Mouse (Mus musculus) brain, adult 2 months (tissue): ENCODE data around the gene Bfsp1.

Experiments
- DNase-seq: peaks from one replicate; pipeline ENCODE4 v3.0.0; 2011; ENCODE audit warnings: low read depth, low spot score

Gene Bfsp1

GRCm38 (mm10) chr2:143853447-143853846 is 9.5 kb downstream of the Bfsp1 start:
- DNase-seq = peak; percentile 22

- DNase-seq = no peak
Observed at GRCm38 (mm10) chr2:143852295-143853275, 10.4 kb downstream of the Bfsp1 start.

- peak; percentile 52 for DNase-seq
Observed at GRCm38 (mm10) chr2:143851354-143852221, 11.4 kb downstream of the Bfsp1 start.

GRCm38 (mm10) chr2:143847291-143847690 is 15.7 kb downstream of the Bfsp1 start:
- no peak for DNase-seq

GRCm38 (mm10) chr2:143846799-143847198 is 16.2 kb downstream of the Bfsp1 start:
- peak; percentile 18 for DNase-seq

GRCm38 (mm10) chr2:143844779-143845178 is 18.2 kb downstream of the Bfsp1 start:
- no peak for DNase-seq

- no peak for DNase-seq
Observed at GRCm38 (mm10) chr2:143841536-143841935, 21.4 kb downstream of the Bfsp1 start.

DNA sequence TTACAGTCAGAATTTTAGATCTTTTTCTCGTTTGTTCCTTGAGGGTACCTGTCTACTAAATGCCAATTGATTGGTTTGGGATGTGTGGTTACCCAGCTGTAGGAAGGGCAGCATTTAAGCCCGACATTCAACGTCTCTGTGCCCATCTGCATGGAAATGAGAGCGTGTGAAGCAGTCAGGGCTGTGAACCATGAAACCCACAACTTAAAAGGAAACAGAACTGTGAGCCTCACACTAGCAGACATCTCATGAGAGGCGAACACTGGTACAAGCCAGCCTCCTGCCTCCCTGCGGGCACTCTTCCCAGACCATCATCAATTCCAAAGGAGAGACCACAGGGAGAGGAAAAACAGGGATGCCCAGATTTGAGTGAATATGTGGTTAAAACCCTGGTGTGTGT is 22.1 kb downstream of the Bfsp1 start:
- no peak for DNase-seq

GRCm38 (mm10) chr2:143839458-143839857 is 23.5 kb downstream of the Bfsp1 start:
- no peak for DNase-seq

DNA sequence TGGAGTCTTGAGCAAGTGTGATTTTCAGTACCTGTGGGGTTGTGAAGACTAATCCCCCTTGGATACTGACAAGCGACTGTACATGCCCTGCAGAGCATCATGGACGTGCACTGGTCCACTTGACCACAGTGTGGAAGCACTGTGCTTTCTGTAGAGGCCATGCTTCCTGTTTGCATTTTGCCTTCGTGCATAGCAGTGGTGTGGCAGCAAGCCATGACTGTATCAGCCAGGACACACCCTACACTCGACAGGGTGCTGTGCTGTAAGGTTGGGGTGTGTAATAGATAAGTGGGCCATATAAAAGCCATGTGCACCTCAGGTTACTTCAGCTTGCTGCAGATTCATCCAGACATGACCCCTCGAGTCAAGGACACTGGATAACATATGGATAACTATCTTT is 24.3 kb downstream of the Bfsp1 start:
- no peak for DNase-seq

DNA sequence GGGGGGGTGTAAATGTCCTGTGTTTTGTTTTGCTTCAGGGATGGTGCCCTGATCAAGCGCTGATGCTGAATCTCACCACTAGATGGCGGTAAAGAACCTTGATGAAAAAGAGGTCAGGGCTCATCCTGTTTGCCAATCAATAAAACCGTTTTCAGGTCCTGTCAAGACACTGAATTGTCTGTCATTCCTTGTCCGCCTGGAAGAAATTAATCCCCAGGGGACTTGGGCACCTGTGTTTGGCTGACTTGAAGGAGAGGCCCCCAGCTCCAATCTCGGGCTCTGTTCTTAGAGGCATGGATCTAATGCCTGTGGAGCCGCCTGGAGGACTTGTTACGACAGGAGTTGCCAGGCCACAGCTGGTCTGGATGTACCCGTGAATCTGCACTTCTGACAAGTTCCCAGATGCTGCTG is 25.7 kb downstream of the Bfsp1 start:
- peak; percentile 87 for DNase-seq

DNA sequence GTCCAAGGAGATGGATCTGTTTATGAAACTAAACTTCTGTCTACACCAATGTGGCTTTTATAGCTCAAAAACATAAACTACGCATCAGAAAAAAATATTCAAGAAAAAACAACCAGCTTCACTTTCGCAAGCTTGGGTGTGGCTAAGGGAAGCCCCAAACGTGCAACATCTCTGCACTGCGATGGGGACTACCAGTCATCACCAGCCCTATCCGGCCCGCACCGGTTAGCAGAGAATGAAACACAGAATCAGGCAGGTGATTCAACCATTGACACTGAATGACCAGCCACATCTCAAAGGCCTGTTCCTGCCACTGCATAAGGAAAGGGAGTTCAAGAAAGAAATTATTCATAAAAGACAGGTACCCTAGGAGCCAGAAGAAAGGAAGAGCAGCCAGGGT is 27.2 kb downstream of the Bfsp1 start:
- DNase-seq = no peak

DNA sequence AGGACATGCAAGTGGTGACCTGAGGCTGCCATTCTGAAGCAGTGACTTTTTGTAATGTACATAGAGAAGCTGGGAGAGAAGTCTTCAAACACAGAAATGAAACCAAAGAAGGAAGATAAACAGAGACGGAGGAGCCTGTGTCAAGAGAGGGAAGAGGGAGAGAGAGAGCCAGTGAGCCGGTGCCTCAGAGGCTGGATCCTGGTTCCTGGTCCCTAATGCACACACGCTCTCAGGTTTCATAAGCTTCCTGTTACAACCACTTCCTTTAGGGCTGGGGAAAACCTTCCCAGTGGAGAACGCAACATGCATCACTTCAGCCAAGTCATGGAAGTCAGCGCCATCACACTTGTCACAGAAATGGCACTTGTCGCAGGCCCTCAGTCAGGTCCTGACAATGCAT is 28.9 kb downstream of the Bfsp1 start:
- DNase-seq = no peak

- no peak for DNase-seq
Observed at GRCm38 (mm10) chr2:143832721-143833120, 30.3 kb downstream of the Bfsp1 start.

DNA sequence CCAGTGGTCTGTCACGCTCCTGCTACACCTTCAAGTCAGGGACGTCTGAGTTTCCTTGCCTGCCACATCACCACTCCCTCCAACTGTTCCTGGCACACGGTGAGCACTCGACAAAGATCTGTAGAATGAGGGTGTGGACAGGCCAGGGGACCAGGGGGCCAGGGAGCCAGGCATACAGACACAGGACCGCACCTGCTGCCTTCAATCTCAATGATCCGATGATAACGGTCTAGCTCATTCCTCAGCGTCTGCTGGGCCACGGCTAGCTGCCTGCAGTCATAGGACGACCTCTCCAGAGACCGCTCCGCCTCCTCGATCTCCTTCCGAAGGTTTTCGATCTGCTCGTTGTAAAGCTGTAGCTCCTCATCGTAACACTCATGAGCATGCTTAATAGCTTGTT is 31.3 kb downstream of the Bfsp1 start:
- no peak for DNase-seq

GRCm38 (mm10) chr2:143813461-143813860 is 49.5 kb downstream of the Bfsp1 start:
- no peak for DNase-seq

- no peak for DNase-seq
Observed at GRCm38 (mm10) chr2:143812262-143812661, 50.7 kb downstream of the Bfsp1 start.

GRCm38 (mm10) chr2:143808789-143809188 is 54.2 kb downstream of the Bfsp1 start:
- DNase-seq = peak; percentile 23

- DNase-seq = no peak
Observed at GRCm38 (mm10) chr2:143806924-143807664, 55.9 kb downstream of the Bfsp1 start.

DNA sequence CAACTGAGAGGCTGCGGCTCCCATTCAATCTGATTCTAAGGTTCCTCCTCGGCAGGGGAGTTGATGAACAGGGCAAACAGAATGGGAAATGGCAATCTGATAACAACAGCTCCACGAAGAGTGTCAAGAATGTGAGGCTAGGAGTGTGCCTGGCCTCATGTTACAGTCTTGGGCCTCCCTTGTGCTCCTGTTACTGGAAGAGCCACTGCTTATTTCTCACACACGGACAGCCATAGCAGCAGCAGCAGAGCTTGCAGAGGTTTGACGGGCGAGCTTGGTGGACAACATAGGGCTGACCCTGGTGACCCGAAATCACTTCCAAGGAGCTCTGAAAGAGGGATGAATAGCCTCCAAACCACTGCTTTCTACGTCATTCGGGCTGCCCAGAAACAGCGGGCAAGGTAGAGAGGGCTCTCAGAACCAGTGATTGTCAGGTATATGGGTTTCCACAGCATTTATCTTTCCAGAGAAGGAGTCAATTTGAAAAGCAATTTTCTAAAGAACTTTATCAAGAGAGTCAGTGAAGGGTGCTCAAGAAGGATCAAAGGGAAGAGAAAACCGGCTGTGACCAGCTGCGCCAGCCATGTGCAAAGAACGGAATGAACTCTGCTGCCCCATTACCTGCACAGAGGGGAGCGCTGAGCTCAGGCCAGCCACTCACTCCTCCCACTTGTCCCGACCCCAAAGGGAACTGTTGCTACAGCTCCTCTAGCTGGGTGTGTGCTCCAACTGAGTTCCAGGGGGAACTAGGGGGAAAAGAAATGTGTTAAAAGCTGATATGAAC is 56.6 kb downstream of the Bfsp1 start:
- no peak for DNase-seq

- no peak for DNase-seq
Observed at GRCm38 (mm10) chr2:143801097-143801496, 61.9 kb downstream of the Bfsp1 start.
